In the genomic region with DNA sequence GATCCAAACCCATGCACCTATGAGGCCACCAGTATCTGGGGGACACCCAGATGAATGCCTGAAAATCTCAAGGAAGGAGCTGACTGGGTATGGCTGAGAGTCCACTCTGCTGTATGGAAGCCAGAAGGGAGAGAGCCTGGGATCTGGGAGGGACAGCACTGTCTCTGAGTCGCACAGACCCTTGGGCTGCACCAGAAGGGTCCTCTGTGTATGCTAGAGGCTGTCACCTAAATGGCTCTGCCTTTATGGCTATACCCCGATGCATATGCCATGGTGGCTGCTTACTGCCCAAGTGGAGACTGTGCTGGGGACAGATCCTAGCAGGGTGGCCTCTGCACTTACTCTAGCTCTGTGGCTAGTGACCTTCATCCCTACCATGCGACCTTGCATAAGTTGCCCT, we compare ENCODE assay signal across 16 mouse cellular contexts. TPM values are rescaled to one million over a fixed set of nuclear protein-coding genes. Genes with fewer than 3 reads are reported as not detected.
DNase-seq lines count a peak whose midpoint lies in the region; ATAC-seq lines count a peak whose summit lies in the region.
"Had no signal": no experiment of that assay in that cellular context is flagged by ENCODE, and none has a peak within 500 bp of the region (broad histone marks: within the 10 kb centered on the region; RNA-seq: fewer than 3 reads in every experiment).

No protein-coding gene starts in this region.

- peak overlapping the region; percentile 20; the same call in 1 of the 2 replicates for H3K27ac ChIP-seq in hindbrain, embryonic 11.5 days (ENCODE audit: low read depth, low read length)
- no peak overlapping the region for H3K27ac ChIP-seq in hindbrain, embryonic 16.5 days (ENCODE audit: low read depth, low read length)
- H3K27ac ChIP-seq in midbrain, embryonic 12.5 days (replicated peaks) = 0 out of 2 replicates have a peak overlapping the region, but pooled peaks have one; percentile 17
- H3K27ac ChIP-seq in midbrain, embryonic 14.5 days (replicated peaks; ENCODE audit: low read depth, low read length) = no peak overlapping the region
- peak overlapping the region; percentile 19; the same call in 1 of the 2 replicates for H3K27ac ChIP-seq in hindbrain, embryonic 13.5 days
- H3K27ac ChIP-seq in neural tube, embryonic 15.5 days (replicated peaks) = peak overlapping the region; percentile 7; the same call in 1 of the 2 replicates
- H3K27ac ChIP-seq in heart, embryonic 12.5 days (ENCODE audit: poor library complexity, severe bottlenecking) = no peak overlapping the region
- H3K27ac ChIP-seq: embryonic facial prominence, embryonic 10.5 days; liver, embryonic 12.5 days had no signal

- no peaks in the 10 kb centered on the region for H3K9me3 ChIP-seq in hindbrain, embryonic 11.5 days (ENCODE audit: control insufficient read depth, low read length)
- H3K9me3 ChIP-seq in hindbrain, embryonic 16.5 days (ENCODE audit: control insufficient read depth, low read length) = no peaks in the 10 kb centered on the region
- H3K9me3 ChIP-seq in midbrain, embryonic 12.5 days = no peaks in the 10 kb centered on the region
- no peaks in the 10 kb centered on the region for H3K9me3 ChIP-seq in midbrain, embryonic 14.5 days (ENCODE audit: control insufficient read depth, low read length)
- H3K9me3 ChIP-seq in hindbrain, embryonic 13.5 days = no peaks in the 10 kb centered on the region
- no peaks in the 10 kb centered on the region for H3K9me3 ChIP-seq in neural tube, embryonic 15.5 days (replicated peaks)
- no peaks in the 10 kb centered on the region; the same call in 1 of the 2 replicates for H3K9me3 ChIP-seq in heart, embryonic 12.5 days (replicated peaks)
- H3K9me3 ChIP-seq: embryonic facial prominence, embryonic 10.5 days; liver, embryonic 12.5 days had no signal

- WGBS in hindbrain, embryonic 11.5 days = 77% methylated on average over 3 of the region's 3 CpGs
- 69% methylated on average over 3 of the region's 3 CpGs for whole genome bisulfite sequencing in hindbrain, embryonic 16.5 days
- 69% methylated on average over 3 of the region's 3 CpGs for WGBS in midbrain, embryonic 12.5 days
- WGBS in midbrain, embryonic 14.5 days = 71% methylated on average over 3 of the region's 3 CpGs
- WGBS in hindbrain, embryonic 13.5 days = 67% methylated on average over 3 of the region's 3 CpGs
- WGBS in neural tube, embryonic 15.5 days = 60% methylated on average over 3 of the region's 3 CpGs
- WGBS in heart, embryonic 12.5 days = 62% methylated on average over 3 of the region's 3 CpGs

- DNase-seq in hindbrain, embryonic 11.5 days (ENCODE audit: low spot score) = peak; percentile 38
- no peak for DNase-seq in midbrain, embryonic 14.5 days
- no peak for DNase-seq in frontal cortex, postnatal 25 days (ENCODE audit: low spot score in 2 of 2)
- DNase-seq: adrenal gland, postnatal 10 days; cerebellum, postnatal 14 days; heart, postnatal 4 days; kidney, postnatal 14 days; left cerebral cortex, postnatal 4 days; lung, postnatal 36 days had no signal

- H3K9ac ChIP-seq in hindbrain, embryonic 11.5 days (ENCODE audit: low read depth, low read length) = no peak overlapping the region
- H3K9ac ChIP-seq in hindbrain, embryonic 16.5 days (ENCODE audit: low read depth, low read length) = no peak overlapping the region
- no peak overlapping the region for H3K9ac ChIP-seq in midbrain, embryonic 12.5 days (replicated peaks)
- H3K9ac ChIP-seq in midbrain, embryonic 14.5 days (replicated peaks; ENCODE audit: low read length) = no peak overlapping the region
- H3K9ac ChIP-seq in hindbrain, embryonic 13.5 days = no peak overlapping the region
- no peak overlapping the region for H3K9ac ChIP-seq in neural tube, embryonic 15.5 days (replicated peaks)
- H3K9ac ChIP-seq in heart, embryonic 12.5 days = no peak overlapping the region
- H3K9ac ChIP-seq: liver, embryonic 12.5 days had no signal

- peak; percentile 44; the same call in 1 of the 2 replicates for ATAC-seq in hindbrain, embryonic 11.5 days (ENCODE audit: low FRiP score)
- no peak for ATAC-seq in hindbrain, embryonic 16.5 days
- peak; percentile 49; the same call in 1 of the 2 replicates for ATAC-seq in midbrain, embryonic 12.5 days (ENCODE audit: low FRiP score, low read depth)
- no peak for ATAC-seq in midbrain, embryonic 14.5 days (ENCODE audit: low FRiP score, low TSS enrichment)
- 0 out of 2 replicates have a peak, but pooled peaks have one; percentile 11 for ATAC-seq in hindbrain, embryonic 13.5 days (ENCODE audit: low FRiP score)
- ATAC-seq in neural tube, embryonic 15.5 days (ENCODE audit: low FRiP score) = no peak
- ATAC-seq in heart, embryonic 12.5 days (ENCODE audit: insufficient number of reproducible peaks, low FRiP score) = no peak
- ATAC-seq: liver, embryonic 12.5 days had no signal

- H3K4me1 ChIP-seq in hindbrain, embryonic 11.5 days (replicated peaks; ENCODE audit: control insufficient read depth, insufficient read depth, low read length) = no peaks in the 10 kb centered on the region
- peaks cover 3% of the 10 kb centered on the region; the same call in 1 of the 2 replicates for H3K4me1 ChIP-seq in hindbrain, embryonic 16.5 days (ENCODE audit: control insufficient read depth, insufficient read depth, low read depth, low read length)
- peaks cover 4% of the 10 kb centered on the region; the same call in 1 of the 2 replicates for H3K4me1 ChIP-seq in midbrain, embryonic 12.5 days
- H3K4me1 ChIP-seq in midbrain, embryonic 14.5 days (ENCODE audit: control insufficient read depth, insufficient read depth, low read length) = no peaks in the 10 kb centered on the region
- peaks cover 33% of the 10 kb centered on the region for H3K4me1 ChIP-seq in hindbrain, embryonic 13.5 days (replicated peaks)
- peaks cover 19% of the 10 kb centered on the region for H3K4me1 ChIP-seq in neural tube, embryonic 15.5 days
- H3K4me1 ChIP-seq in heart, embryonic 12.5 days (replicated peaks) = no peaks in the 10 kb centered on the region
- H3K4me1 ChIP-seq: embryonic facial prominence, embryonic 10.5 days; liver, embryonic 12.5 days had no signal

- H3K27me3 ChIP-seq in hindbrain, embryonic 11.5 days (ENCODE audit: control insufficient read depth, insufficient read depth, low read length) = no peaks in the 10 kb centered on the region
- no peaks in the 10 kb centered on the region for H3K27me3 ChIP-seq in hindbrain, embryonic 16.5 days (replicated peaks; ENCODE audit: control insufficient read depth, insufficient read depth, low read length)
- 0 out of 2 replicates have a peak, but pooled peaks cover under 1% of the 10 kb centered on the region for H3K27me3 ChIP-seq in midbrain, embryonic 12.5 days
- H3K27me3 ChIP-seq in midbrain, embryonic 14.5 days (ENCODE audit: control insufficient read depth, insufficient read depth, low read length) = no peaks in the 10 kb centered on the region
- H3K27me3 ChIP-seq in hindbrain, embryonic 13.5 days = no peaks in the 10 kb centered on the region
- no peaks in the 10 kb centered on the region for H3K27me3 ChIP-seq in neural tube, embryonic 15.5 days (replicated peaks)
- peaks cover 30% of the 10 kb centered on the region for H3K27me3 ChIP-seq in heart, embryonic 12.5 days (replicated peaks)

- H3K36me3 ChIP-seq in hindbrain, embryonic 11.5 days (ENCODE audit: control insufficient read depth, insufficient read depth, low read length) = no peaks in the 10 kb centered on the region
- peaks cover 3% of the 10 kb centered on the region; the same call in 1 of the 2 replicates for H3K36me3 ChIP-seq in hindbrain, embryonic 16.5 days (ENCODE audit: control insufficient read depth, insufficient read depth, low read length)
- peaks cover 37% of the 10 kb centered on the region for H3K36me3 ChIP-seq in midbrain, embryonic 12.5 days
- peaks cover 21% of the 10 kb centered on the region for H3K36me3 ChIP-seq in midbrain, embryonic 14.5 days (ENCODE audit: control insufficient read depth, insufficient read depth, low read length)
- peaks cover 31% of the 10 kb centered on the region for H3K36me3 ChIP-seq in hindbrain, embryonic 13.5 days
- H3K36me3 ChIP-seq in neural tube, embryonic 15.5 days = peaks cover 18% of the 10 kb centered on the region
- no peaks in the 10 kb centered on the region for H3K36me3 ChIP-seq in heart, embryonic 12.5 days
- H3K36me3 ChIP-seq: embryonic facial prominence, embryonic 10.5 days; liver, embryonic 12.5 days had no signal

- no peak overlapping the region for H3K4me3 ChIP-seq in hindbrain, embryonic 11.5 days (ENCODE audit: low read depth, low read length)
- H3K4me3 ChIP-seq in hindbrain, embryonic 16.5 days (ENCODE audit: low read length) = no peak overlapping the region
- no peak overlapping the region for H3K4me3 ChIP-seq in midbrain, embryonic 12.5 days
- H3K4me3 ChIP-seq in midbrain, embryonic 14.5 days (replicated peaks; ENCODE audit: low read depth, low read length) = no peak overlapping the region
- H3K4me3 ChIP-seq in hindbrain, embryonic 13.5 days = no peak overlapping the region
- H3K4me3 ChIP-seq in neural tube, embryonic 15.5 days (replicated peaks) = no peak overlapping the region
- H3K4me3 ChIP-seq in heart, embryonic 12.5 days = no peak overlapping the region
- H3K4me3 ChIP-seq: embryonic facial prominence, embryonic 10.5 days; liver, embryonic 12.5 days had no signal

- no peak overlapping the region for H3K4me2 ChIP-seq in hindbrain, embryonic 11.5 days (replicated peaks; ENCODE audit: low read depth, low read length)
- H3K4me2 ChIP-seq in hindbrain, embryonic 16.5 days (ENCODE audit: low read length) = no peak overlapping the region
- no peak overlapping the region for H3K4me2 ChIP-seq in midbrain, embryonic 12.5 days (replicated peaks)
- H3K4me2 ChIP-seq in midbrain, embryonic 14.5 days (ENCODE audit: low read length) = no peak overlapping the region
- H3K4me2 ChIP-seq in hindbrain, embryonic 13.5 days = no peak overlapping the region
- H3K4me2 ChIP-seq in neural tube, embryonic 15.5 days = no peak overlapping the region
- H3K4me2 ChIP-seq in heart, embryonic 12.5 days = no peak overlapping the region
- H3K4me2 ChIP-seq: liver, embryonic 12.5 days had no signal

RNA-seq across cellular contexts. Expression of a gene that starts 8.6 kb away (rescaled TPM):
- polyA plus RNA-seq in hindbrain, embryonic 11.5 days (2014; fragmentation: Nextera tagmentation; extraction: Ambion mirVana) = 28.6 and 30.7 TPM in 2 replicates
- polyA plus RNA-seq in hindbrain, embryonic 16.5 days (2015; fragmentation: Nextera tagmentation; extraction: Ambion mirVana) = 46.0 and 48.2 TPM in 2 replicates
- 26.3 and 27.1 TPM in 2 replicates for polyA plus RNA-seq in midbrain, embryonic 12.5 days (2016; fragmentation: Nextera tagmentation; extraction: Ambion mirVana)
- 66.4 and 80.5 TPM in 2 replicates for polyA plus RNA-seq in midbrain, embryonic 14.5 days (2014; fragmentation: Nextera tagmentation; extraction: Ambion mirVana)
- 50.0 TPM in 2 replicates for polyA plus RNA-seq in hindbrain, embryonic 13.5 days (2015; fragmentation: Nextera tagmentation; extraction: Ambion mirVana)
- 43.2 and 52.5 TPM in 2 replicates for polyA plus RNA-seq in neural tube, embryonic 15.5 days (2015; fragmentation: Nextera tagmentation; extraction: Ambion mirVana)
- 0.37 and 0.83 TPM in 2 replicates for polyA plus RNA-seq in heart, embryonic 12.5 days (2016; fragmentation: Nextera tagmentation; extraction: Ambion mirVana)

Comparison
In these comparisons a context has a peak if more than half of its experiments do, and no peak if none do; other contexts are left out.
1. ATAC-seq: peak in hindbrain, embryonic 11.5 days (single experiment), midbrain, embryonic 12.5 days (single experiment) and hindbrain, embryonic 13.5 days (single experiment); none in hindbrain, embryonic 16.5 days (single experiment), midbrain, embryonic 14.5 days (single experiment), neural tube, embryonic 15.5 days (single experiment) and heart, embryonic 12.5 days (single experiment).
2. H3K27ac ChIP-seq: peak in hindbrain, embryonic 11.5 days (single experiment), midbrain, embryonic 12.5 days (single experiment), hindbrain, embryonic 13.5 days (single experiment) and neural tube, embryonic 15.5 days (single experiment); none in hindbrain, embryonic 16.5 days (single experiment), midbrain, embryonic 14.5 days (single experiment) and heart, embryonic 12.5 days (single experiment).
3. RNA of a gene that starts 8.6 kb away (polyA plus RNA-seq): 66.4 to 80.5 TPM in midbrain, embryonic 14.5 days, 43.2 to 52.5 TPM in neural tube, embryonic 15.5 days, 50.0 TPM in hindbrain, embryonic 13.5 days, 46.0 to 48.2 TPM in hindbrain, embryonic 16.5 days, 28.6 to 30.7 TPM in hindbrain, embryonic 11.5 days and 26.3 to 27.1 TPM in midbrain, embryonic 12.5 days; 0.37 to 0.83 TPM in heart, embryonic 12.5 days; every median in the first group is over 10 times any median in the second.